Mouse (Mus musculus) T-helper 2 cell (primary cell): ENCODE results near the gene Itpk1.

Experiments
- in situ Hi-C: fragments of 300-600 bp; cut with MboI, MseI; formaldehyde crosslinking; loops from one replicate; pipeline ENCODE4 v1.15.1; 2025; ENCODE audit warnings: high pct_unique_total_duplicates

Itpk1 gene

GRCm38 (mm10) chr12:102695369-102696239, 9.1 kb downstream of the Itpk1 start:
- in situ Hi-C loops, result no loop called here

- in situ Hi-C loops, result no loop called here
These were observed 13.0 kb downstream of the Itpk1 start for GRCm38 (mm10) chr12:102691761-102692160.

GRCm38 (mm10) chr12:102691180-102691579, 13.6 kb downstream of the Itpk1 start:
- in situ Hi-C loops, result no loop called here

DNA sequence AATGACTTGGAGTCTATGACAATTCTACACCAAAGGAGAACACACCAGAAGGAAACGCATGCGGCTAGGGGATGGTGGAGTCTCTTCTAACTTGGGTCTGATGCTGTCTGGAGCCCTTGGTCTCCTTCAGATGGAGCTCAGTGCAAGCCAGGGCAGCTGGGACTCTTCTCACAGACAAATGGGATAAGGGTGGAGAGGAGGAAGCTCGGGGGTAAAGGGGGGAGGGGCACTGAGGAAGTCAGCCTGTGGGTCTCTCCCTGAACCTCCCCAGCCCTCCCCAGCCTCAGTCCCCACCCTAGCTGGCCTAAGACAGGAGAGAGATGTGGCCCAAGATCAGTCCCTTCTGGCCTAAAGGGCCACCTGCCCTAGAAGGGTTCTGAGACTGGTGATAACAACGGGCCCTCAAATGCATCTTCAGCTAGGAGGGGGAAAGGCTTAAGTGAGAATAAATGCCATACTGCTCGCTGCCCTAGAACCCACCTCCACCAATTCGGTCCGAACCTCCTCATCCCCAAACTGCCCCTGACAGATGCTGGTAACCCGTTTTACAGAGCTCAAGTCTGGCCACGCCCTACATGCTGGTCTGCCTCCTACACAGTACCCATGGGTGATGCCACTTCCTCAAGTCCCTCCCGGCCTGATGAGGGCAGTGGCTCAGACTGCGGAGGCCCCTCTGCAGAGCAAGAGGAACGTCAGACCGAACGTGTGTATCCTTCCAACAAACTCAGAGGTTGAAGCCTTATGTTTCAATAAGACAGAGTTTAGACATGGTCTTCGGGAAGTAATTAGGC, 14.8 kb downstream of the Itpk1 start:
- in situ Hi-C loops, result loop anchor here (10.0 kb wide), 1 partner anchor 1745 kb away; no protein-coding TSS in a partner anchor

DNA sequence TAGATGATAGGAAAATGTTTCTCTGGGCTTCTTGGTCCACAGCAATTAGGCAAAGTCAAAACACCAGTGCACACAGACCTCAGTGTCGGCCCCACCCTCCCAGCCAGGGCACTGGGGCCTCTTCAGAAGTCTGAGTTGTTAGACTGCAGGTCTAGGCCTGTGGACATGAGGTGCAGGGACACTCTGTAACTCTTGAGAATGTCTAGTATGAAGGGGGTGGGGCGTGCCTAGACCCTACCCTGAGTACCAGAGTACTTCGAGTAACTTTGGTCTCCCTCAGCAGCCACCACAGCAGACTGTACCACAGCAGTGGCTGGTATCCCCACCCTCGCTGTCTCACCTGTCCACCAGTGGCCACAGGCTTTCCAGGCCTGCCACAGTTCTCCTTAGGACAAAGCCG, 18.4 kb downstream of the Itpk1 start:
- in situ Hi-C loops, result loop anchor here (10.0 kb wide), 1 partner anchor 1742 kb away; no protein-coding TSS in a partner anchor

DNA sequence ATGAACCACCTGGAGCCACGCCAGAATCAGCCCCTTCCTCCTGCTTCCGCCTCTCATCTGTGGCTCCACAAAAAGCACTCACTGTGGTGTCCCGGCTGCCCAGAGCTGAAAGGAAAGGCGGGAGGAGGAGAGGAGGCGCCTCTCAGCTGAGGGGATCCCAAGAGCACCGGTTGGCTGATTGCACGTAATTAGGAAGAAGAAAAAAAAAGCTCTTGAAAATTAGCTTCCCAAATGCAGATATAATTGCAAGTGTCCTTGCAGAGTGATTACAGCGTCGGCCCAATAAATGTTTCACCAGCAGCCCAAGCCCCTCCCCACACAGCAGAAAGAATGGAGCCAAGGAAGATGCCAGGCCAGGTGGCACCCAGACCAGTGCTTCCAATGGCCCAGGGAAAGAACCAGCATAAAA, 19.2 kb downstream of the Itpk1 start:
- in situ Hi-C loops, result loop anchor here (10.0 kb wide), 1 partner anchor 1741 kb away; no protein-coding TSS in a partner anchor

GRCm38 (mm10) chr12:102684720-102685386, 19.9 kb downstream of the Itpk1 start:
- in situ Hi-C loops, result loop anchor here (10.0 kb wide), 1 partner anchor 1740 kb away; no protein-coding TSS in a partner anchor

- in situ Hi-C loops, result loop anchor here (10.0 kb wide), 1 partner anchor 1739 kb away; no protein-coding TSS in a partner anchor
These were observed 20.8 kb downstream of the Itpk1 start for GRCm38 (mm10) chr12:102683979-102684378.

GRCm38 (mm10) chr12:102683438-102683837, 21.3 kb downstream of the Itpk1 start:
- in situ Hi-C loops, result loop anchor here (10.0 kb wide), 1 partner anchor 1739 kb away; no protein-coding TSS in a partner anchor

- in situ Hi-C loops, result loop anchor here (10.0 kb wide), 1 partner anchor 1738 kb away; no protein-coding TSS in a partner anchor
These were observed 21.9 kb downstream of the Itpk1 start for GRCm38 (mm10) chr12:102682722-102683299.

GRCm38 (mm10) chr12:102682085-102682484, 22.6 kb downstream of the Itpk1 start:
- in situ Hi-C loops, result loop anchor here (10.0 kb wide), 1 partner anchor 1737 kb away; no protein-coding TSS in a partner anchor

- in situ Hi-C loops, result loop anchor here (10.0 kb wide), 1 partner anchor 1737 kb away; no protein-coding TSS in a partner anchor
These were observed 23.1 kb downstream of the Itpk1 start for GRCm38 (mm10) chr12:102681590-102681989.

DNA sequence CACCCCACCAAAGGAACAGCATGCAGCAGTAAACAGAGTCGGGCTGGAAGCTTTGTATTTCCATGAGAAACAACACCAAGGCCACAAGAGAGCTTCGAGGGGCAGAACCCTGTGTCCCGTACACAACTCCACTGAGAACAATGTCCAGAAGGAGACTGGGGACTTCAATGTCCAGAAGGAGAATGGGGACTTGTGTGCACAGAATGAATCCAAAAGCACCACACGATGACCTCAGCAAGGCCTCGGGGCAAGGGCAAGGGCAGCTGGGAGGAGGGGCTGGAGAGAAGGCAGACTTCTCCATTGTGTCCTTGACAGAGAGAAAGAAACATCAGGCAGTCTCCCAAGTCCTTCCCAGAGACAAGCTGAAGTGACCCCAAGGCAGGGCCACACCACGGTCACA, 25.9 kb downstream of the Itpk1 start:
- in situ Hi-C loops, result no loop called here

- in situ Hi-C loops, result no loop called here
These were observed 27.6 kb downstream of the Itpk1 start for GRCm38 (mm10) chr12:102677089-102677488.

GRCm38 (mm10) chr12:102674556-102674955, 30.2 kb downstream of the Itpk1 start:
- in situ Hi-C loops, result no loop called here

DNA sequence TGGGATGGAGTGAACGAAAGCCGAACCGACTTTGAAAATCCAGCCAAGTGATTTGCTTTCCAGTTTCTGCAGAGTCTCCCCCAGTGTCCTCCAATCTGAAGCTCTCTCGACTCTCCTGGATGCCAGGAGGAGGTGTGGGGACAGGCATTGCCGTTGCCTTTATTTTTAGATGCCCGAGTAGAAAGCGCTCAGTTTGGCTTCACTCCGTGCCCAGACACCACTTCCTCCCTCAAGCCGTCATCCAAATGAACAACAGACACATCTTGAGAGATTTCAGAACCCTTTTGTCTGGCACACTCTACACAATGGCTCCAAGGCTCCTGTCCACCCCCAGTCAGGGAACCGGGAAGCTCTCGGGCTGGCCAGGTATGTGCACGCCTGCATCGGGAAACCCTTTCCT, 30.6 kb downstream of the Itpk1 start:
- in situ Hi-C loops, result no loop called here

DNA sequence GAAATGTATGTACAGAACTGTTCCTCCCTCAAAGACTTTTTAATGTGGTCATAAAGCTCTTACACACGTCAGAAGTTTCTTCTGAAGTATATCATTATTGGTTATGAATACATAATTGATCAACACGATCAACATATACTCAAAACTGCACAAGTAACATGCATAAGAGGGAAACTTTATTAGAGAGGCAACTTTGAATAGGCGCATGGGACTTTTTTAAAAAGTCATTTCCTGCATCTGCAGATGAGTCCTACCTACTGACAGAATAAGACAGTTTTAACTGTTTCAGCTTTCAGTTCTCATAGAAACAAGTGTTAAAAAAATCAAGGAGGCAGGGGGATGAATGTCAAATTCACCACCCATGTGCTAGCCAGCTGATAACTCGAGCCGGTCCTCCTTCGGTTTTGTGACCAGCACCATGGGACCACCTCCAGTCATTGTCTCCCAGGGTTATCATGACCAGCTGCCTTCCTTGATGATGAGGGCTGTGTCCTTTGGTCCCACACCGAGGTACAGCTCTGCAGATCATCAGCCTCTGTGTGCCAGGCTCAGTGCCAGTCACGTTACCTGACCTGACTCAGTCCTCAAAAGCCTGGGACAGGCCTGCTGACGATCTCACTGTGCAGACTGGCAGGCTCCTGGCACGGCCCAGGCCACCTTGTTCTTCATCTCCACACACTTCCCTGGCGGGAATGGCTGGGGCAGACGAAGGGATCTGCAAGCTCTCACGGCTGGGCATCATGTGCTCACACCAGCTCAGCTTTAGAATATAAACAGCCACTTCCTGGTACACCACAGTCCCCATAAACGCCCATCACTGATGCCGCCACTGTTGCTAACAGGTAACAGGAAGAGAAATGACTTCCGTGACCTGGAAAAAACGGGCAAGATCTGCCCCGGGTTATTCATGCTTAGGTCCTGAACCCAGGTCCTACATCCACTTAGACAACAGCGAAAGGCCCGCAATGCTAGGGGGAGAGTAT, 31.6 kb downstream of the Itpk1 start:
- in situ Hi-C loops, result no loop called here

DNA sequence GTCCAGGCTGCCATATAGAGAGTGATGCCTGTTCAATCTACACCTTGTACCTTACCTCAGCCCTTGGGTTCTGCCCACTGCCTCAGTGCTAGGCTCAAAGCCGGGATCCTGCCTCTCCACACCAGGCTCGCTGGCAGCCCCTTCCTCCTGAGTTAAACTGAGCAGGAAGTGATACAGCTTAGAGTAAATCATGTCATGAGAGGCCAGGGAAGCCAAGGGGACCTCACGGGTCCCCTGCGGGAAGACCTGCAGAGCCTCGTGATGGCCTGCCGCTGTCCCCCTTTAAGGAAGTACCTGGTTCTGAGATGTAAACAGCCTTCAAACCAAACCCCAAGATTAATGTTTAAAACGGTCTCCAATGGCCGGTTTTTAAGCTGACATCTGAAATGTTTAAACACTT, 32.6 kb downstream of the Itpk1 start:
- in situ Hi-C loops, result no loop called here

- in situ Hi-C loops, result no loop called here
These were observed 33.9 kb downstream of the Itpk1 start for GRCm38 (mm10) chr12:102670848-102671247.
